Mouse (Mus musculus) left cerebral cortex, postnatal 10 days (tissue): ENCODE measurements at regions not wholly inside any gene's neighbourhood (a gene's known extent, or its start where the extent isn't known, plus 50 kb on each side); places are given as distances from the start of the nearest gene placed in this dataset.
A peak's percentile ranks its signal among the peaks of the same experiment; 100 is the strongest.

ENCODE experiments used
- DNase-seq, 2 experiments: peaks; one replicate each; pipeline ENCODE4 v3.0.0; 2021 to 2022; ENCODE audit warnings: low spot score in 2 of 2, mixed read lengths in 1 of 2; ENCODE audit errors: extremely low spot score in 1 of 2
- intact Hi-C: fragments of 180-260 bp; cut with DNase I; formaldehyde crosslinking; loops from one replicate; pipeline ENCODE4 v1.15.1; 2025

GRCm38 (mm10) chr17:47275796-47276311 lies 92.8 kb upstream of the Mrps10 start:
- intact Hi-C loops = no loop called here
- DNase-seq = no peak

DNA sequence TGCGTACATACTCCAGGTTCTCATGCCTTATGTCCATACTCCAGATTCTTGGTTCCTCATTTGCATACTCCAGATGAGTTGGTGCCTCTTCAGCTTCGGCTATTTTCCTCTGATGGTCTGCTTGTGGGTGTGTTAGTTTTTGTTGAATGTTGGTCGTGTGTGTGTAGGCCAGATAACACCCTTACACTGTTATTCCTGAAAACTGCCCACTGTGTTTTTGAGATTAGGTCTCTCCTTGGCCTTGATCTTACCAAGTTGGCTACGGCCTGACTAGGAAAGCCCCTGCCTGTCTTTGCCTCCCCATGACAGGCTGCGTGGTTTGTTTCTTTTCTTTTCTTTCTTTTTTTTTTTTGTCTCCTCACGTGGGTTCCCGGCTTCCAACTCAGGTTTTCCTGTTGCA lies 95.4 kb upstream of the Mrps10 start:
- intact Hi-C loops = no loop called here
- DNase-seq = no peak

GRCm38 (mm10) chr17:47271979-47272677 lies 96.6 kb upstream of the Mrps10 start:
- DNase-seq = peak in 1 of 2 experiments; percentile 74
- intact Hi-C loops = no loop called here

DNA sequence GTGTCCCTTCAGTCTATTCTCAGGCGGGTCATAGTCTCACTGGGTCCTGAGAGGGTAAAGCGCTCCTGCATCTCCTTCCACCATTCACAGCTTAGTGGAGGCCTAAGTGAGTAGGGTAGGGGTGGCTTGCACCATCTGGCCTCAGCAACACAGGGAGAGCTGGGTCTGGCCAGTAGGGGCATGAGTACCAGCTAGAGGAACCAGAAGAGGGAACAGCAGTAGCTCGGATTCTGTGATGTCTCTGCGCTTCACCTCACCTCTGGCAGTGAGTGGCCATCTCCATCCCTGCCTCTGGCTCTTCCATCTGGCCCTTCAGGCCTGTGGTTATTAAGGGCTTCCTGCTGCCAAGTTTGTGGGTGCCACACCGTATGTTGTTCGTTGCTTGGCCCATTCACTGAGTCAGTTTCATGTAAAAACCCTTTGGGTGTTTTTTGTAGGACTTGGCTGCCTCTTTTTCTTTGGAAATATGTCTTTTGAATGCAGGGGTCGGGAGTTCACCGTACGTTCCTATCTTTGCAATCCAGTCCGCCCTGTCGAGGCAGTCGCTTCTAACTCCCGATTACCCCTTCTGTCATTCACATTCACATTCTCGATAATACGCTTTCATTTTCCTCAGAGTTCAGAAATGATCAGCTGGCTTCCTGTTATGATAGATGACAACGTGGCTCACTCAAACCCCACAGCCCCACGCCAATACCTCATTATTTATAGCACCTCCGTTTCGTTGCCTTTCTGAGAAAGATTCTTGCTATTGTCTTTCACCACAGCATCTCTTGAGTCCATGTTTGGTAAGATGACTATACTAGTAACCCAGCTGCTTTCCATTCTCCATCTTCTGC lies 99.4 kb upstream of the Mrps10 start:
- no peak for DNase-seq
- intact Hi-C loops = no loop called here

GRCm38 (mm10) chr17:47267843-47268242 lies 100.8 kb upstream of the Mrps10 start:
- no peak for DNase-seq
- intact Hi-C loops = no loop called here

DNA sequence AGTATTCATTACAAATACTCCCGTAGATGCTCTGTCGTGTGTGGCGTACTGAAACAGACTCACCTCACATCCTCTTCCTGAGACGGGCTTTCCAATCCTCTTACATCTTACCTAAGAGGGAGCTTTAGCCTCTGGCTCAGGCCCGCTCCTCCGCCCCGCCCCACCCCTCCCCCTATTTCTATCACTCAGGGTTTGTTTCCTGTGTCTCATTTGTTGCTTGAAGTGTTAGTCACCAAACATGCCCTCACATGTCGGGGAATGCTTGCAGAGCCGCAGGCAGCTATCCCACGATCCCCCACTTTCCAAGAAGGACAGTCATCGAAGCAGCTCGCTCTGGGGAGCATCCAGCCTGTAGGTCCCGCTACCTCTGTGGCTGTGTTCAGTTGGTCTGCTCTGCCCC lies 101.6 kb upstream of the Mrps10 start:
- intact Hi-C loops = no loop called here
- no peak for DNase-seq

DNA sequence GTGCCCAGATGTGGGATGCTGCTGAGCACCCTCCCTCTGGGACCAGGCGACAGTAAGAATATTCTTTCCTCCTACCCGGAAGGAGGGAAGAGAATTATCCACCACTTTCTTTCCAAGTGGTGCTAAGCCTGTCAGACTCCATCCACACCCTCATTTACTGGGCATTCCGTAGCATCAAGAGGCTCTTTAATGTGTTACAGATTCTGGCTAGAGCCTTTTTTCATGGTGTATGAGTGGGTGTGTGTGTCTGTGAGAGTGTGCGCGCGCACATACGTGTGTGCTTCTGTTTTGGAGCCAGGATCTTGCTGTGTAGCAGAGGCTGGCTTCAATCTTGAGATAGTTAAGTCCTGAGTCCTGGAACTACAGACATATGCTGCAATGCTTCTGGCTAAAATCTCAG lies 102.4 kb upstream of the Mrps10 start:
- DNase-seq = no peak
- intact Hi-C loops = no loop called here

DNA sequence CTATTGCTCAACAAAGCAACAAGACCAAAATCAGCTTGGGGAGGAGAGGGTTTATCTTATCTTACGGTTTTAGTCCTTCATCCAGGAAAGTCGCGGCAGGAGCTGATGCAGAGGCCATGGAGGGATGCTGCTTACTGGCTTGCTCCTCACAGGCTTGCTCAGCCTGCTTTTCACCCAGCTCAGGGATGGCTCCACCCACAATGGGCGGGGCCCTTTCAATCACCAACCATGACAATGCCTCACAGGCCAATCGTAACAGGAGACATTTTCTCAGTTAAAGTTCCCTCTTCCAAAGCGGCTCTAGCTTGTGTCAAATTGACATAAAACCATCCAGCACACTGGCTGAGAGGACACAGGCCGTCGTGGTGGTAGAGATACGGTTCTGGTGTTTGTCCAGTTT lies 105.7 kb upstream of the Mrps10 start:
- intact Hi-C loops = no loop called here
- DNase-seq = no peak

DNA sequence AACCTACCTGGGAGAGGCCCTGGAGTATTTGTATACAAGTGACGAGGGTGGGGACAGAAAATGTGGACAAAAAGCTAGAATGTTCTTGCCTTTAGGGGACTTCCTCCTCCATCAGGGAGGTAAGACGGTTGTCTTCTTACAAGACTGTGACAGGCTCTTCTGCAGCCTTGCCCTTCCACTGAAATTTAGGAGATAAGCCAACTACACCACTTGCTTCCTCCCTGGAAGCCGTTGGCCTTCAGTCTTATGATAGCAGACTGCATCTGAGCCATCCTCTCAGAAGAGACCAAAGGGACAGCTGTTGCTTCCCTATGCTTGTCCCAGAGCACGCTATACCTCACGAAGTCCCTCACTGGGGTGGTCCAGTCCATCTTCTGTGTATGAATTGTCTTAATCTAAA lies 106.5 kb upstream of the Mrps10 start:
- intact Hi-C loops = no loop called here
- no peak for DNase-seq

GRCm38 (mm10) chr17:47260976-47261375 lies 107.7 kb upstream of the Mrps10 start:
- intact Hi-C loops = no loop called here
- DNase-seq = no peak

DNA sequence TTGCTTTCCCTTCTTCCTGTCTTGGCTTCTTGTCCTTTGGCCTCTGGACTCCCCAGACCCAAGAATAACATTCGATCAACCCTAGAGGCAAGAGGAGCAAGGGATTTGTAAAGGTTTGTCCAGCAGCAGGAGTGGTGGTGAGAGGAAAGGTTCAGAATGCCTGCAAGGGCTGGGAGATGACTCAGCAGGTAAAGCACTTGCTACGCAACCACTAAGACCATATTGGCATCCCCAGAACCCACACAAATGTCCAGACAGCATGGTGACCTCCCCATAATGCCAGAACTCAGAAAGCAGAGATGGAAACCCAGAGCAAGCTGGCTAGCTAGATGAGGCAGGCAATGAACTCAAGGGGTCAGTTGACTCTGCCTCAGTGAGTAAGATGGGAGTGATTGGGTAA lies 110.4 kb upstream of the Mrps10 start:
- DNase-seq = no peak
- intact Hi-C loops = no loop called here

DNA sequence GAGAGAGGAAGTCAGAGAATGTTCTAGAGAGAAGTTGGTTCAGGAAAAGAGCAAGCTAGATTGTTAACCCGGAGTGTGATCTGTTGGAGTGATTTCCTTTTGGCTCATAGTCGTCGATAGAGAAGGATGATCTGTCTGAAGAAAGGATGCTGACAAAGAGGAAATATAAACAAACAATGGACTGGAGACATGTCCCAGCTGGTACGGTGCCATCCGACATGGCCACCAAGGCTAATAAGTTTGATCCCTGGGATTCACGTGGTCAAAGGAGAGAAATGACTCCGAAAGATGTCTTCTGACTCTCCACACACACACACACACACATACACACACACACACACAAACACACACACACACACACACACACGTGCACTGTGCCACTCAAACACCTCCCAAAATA lies 113.5 kb upstream of the Mrps10 start:
- intact Hi-C loops = no loop called here
- no peak for DNase-seq

DNA sequence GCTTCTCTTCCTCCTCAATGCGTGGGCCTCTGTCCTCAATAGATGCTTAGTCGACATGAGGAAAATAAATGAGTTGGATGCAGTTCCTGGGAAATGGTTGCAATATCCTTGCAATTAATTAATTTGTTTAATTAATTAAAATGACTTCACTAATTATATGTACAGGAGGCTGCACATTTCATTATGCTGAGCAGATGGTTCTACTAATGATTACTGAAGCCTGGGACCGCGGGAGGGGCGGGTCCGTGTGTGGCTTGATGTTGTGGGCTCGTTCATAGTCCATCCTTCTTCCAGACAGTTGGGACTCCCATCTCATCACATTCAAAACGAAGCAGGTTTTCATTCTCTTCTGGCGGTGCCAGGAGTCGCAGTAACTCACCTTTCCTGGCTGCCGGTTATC lies 114.7 kb upstream of the Mrps10 start:
- intact Hi-C loops = no loop called here
- DNase-seq = no peak

- DNase-seq = no peak
- intact Hi-C loops = no loop called here
These were observed 118.7 kb upstream of the Mrps10 start for GRCm38 (mm10) chr17:47250001-47250400.

- intact Hi-C loops = no loop called here
- no peak for DNase-seq
These were observed 119.5 kb upstream of the Mrps10 start for GRCm38 (mm10) chr17:47249176-47249575.

GRCm38 (mm10) chr17:47248053-47248452 lies 120.6 kb upstream of the Mrps10 start:
- DNase-seq = no peak

GRCm38 (mm10) chr17:47247516-47247915 lies 121.2 kb upstream of the Mrps10 start:
- DNase-seq = no peak
- intact Hi-C loops = no loop called here

More at GRCm38 (mm10) chr17:47248053-47248452, 120.6 kb upstream of the Mrps10 start:
- intact Hi-C loops = no loop called here

- intact Hi-C loops = no loop called here
- DNase-seq = no peak
These were observed 122.1 kb upstream of the Mrps10 start for GRCm38 (mm10) chr17:47246605-47247004.

- DNase-seq = no peak
- intact Hi-C loops = no loop called here
These were observed 123.1 kb upstream of the Mrps10 start for GRCm38 (mm10) chr17:47245635-47246034.

DNA sequence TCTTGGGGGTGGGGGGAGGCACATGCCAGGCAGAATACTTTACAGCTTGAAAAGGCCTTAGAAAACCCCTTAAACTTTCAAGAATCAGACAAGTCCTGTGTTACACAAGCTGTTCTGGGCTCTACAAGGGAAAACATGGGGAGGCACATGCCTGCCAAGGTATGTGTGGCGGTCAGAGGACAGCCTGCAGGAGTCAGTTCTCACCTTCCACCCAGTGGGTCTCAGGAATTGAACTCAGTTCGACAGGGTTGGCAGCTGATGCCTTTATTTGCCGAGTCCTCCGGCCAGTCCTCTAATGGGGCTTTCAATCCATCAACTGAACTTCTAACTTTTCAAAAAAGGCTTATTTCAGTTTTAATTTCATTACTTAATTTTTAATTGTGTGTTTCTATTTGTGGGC lies 129.6 kb upstream of the Mrps10 start:
- no peak for DNase-seq
- intact Hi-C loops = no loop called here
